Mouse (Mus musculus): ENCODE results near the gene Rhog. TPM values are rescaled to one million over a fixed set of nuclear protein-coding genes. Genes with fewer than 3 reads are reported as not detected.

Gene Rhog
- polyA plus RNA-seq, 1 experiment, result 104 TPM

- 74% methylated on average over 6 of the region's 6 CpGs for WGBS
- no peak for DNase-seq (ENCODE audit: low read depth, low spot score)
Observed at GRCm38 (mm10) chr7:102226051-102226450, 29.8 kb downstream of the Rhog start.

GRCm38 (mm10) chr7:102223883-102224738, 31.7 kb downstream of the Rhog start:
- WGBS, result 28% methylated on average over 5 of the region's 5 CpGs
- DNase-seq (ENCODE audit: low read depth, low spot score), result no peak

GRCm38 (mm10) chr7:102222830-102223556, 32.9 kb downstream of the Rhog start:
- DNase-seq (ENCODE audit: low read depth, low spot score), result no peak
- 2% methylated on average over 31 of the region's 31 CpGs for WGBS

GRCm38 (mm10) chr7:102222336-102222735, 33.5 kb downstream of the Rhog start:
- WGBS, result under 1% methylated on average over 10 of the region's 13 CpGs
- no peak for DNase-seq (ENCODE audit: low read depth, low spot score)

GRCm38 (mm10) chr7:102221899-102222298, 34.0 kb downstream of the Rhog start:
- no peak for DNase-seq (ENCODE audit: low read depth, low spot score)
- 21% methylated on average over 1 of the region's 1 CpGs for WGBS

GRCm38 (mm10) chr7:102211071-102211470, 44.8 kb downstream of the Rhog start:
- WGBS, result 50% methylated on average over 3 of the region's 3 CpGs
- no peak for DNase-seq (ENCODE audit: low read depth, low spot score)

GRCm38 (mm10) chr7:102209756-102210721, 45.8 kb downstream of the Rhog start, which contains the start of the genes Nup98 and Pgap2:
Gene Nup98, minus strand, starts transcription at chr7:102210176.
Gene Pgap2, plus strand, starts transcription at chr7:102210208.
- DNase-seq (ENCODE audit: low read depth, low spot score), result peak; percentile 97
- 1% methylated on average over 86 of the region's 87 CpGs for WGBS

- WGBS, result 34% methylated on average over 4 of the region's 4 CpGs
- no peak for DNase-seq (ENCODE audit: low read depth, low spot score)
Observed at GRCm38 (mm10) chr7:102208806-102209363, 47.0 kb downstream of the Rhog start.

- no peak for DNase-seq (ENCODE audit: low read depth, low spot score)
- WGBS, result 30% methylated on average over 1 of the region's 1 CpGs
Observed at GRCm38 (mm10) chr7:102205646-102206045, 50.2 kb downstream of the Rhog start.

- DNase-seq (ENCODE audit: low read depth, low spot score), result no peak
- 65% methylated on average over 3 of the region's 3 CpGs for WGBS
Observed at GRCm38 (mm10) chr7:102204296-102204857, 51.5 kb downstream of the Rhog start.

- no peak for DNase-seq (ENCODE audit: low read depth, low spot score)
Observed at GRCm38 (mm10) chr7:102200996-102201785, 54.7 kb downstream of the Rhog start.

GRCm38 (mm10) chr7:102200576-102200975, 55.3 kb downstream of the Rhog start:
- no peak for DNase-seq (ENCODE audit: low read depth, low spot score)
- WGBS, result 76% methylated on average over 3 of the region's 3 CpGs

- no peak for DNase-seq (ENCODE audit: low read depth, low spot score)
- 89% methylated on average over 1 of the region's 1 CpGs for WGBS
Observed at GRCm38 (mm10) chr7:102192356-102192755, 63.5 kb downstream of the Rhog start.

Other genes with a start within 250 kb of the Rhog start
- gene Il18bp, start 237.4 kb downstream of the Rhog start, polyA plus RNA-seq (2012; rRNA removed), result 25.7 and 49.6 TPM in 2 replicates
- gene Rnf121, start 190.6 kb downstream of the Rhog start, polyA plus RNA-seq (2012; rRNA removed), result 39.9 and 70.6 TPM in 2 replicates
- gene Xndc1, start 190.5 kb downstream of the Rhog start, polyA plus RNA-seq (2012; rRNA removed), result 14.3 and 14.4 TPM in 2 replicates
- gene Xntrpc, start 190.3 kb downstream of the Rhog start, polyA plus RNA-seq (2012; rRNA removed), result 1.5 and 2.2 TPM in 2 replicates
- not detected in 2 replicates for gene Trpc2, start 172.9 kb downstream of the Rhog start, polyA plus RNA-seq (2012; rRNA removed)
- gene Art1, start 154.3 kb downstream of the Rhog start, polyA plus RNA-seq (2012; rRNA removed), result 0.09 TPM in 1 of 2 replicates, not detected in the other
- gene Art5, start 146.6 kb downstream of the Rhog start, polyA plus RNA-seq (2012; rRNA removed), result 0.24 and 0.29 TPM in 2 replicates
- 0.26 and 0.60 TPM in 2 replicates for gene Chrna10, start 139.2 kb downstream of the Rhog start, polyA plus RNA-seq (2012; rRNA removed)
- gene Nup98, start 45.9 kb downstream of the Rhog start, polyA plus RNA-seq (2012; rRNA removed), result 11.7 and 15.5 TPM in 2 replicates
- gene Pgap2, start 45.8 kb downstream of the Rhog start, polyA plus RNA-seq (2012; rRNA removed), result 48.3 and 64.8 TPM in 2 replicates
- 21.6 and 25.3 TPM in 2 replicates for gene Stim1, start 11.8 kb upstream of the Rhog start, polyA plus RNA-seq (2012; rRNA removed)
- gene Rrm1, start 185.6 kb upstream of the Rhog start, polyA plus RNA-seq (2012; rRNA removed), result 12.2 and 16.9 TPM in 2 replicates
- not detected in 2 replicates for gene Olfr543, start 225.6 kb upstream of the Rhog start, polyA plus RNA-seq (2012; rRNA removed)
- not detected in 2 replicates for gene Olfr544, start 232.3 kb upstream of the Rhog start, polyA plus RNA-seq (2012; rRNA removed)
- gene Olfr545, start 243.5 kb upstream of the Rhog start, polyA plus RNA-seq (2012; rRNA removed), result not detected in 2 replicates